Mouse (Mus musculus): Measurements from ENCODE around the gene Gbp2b. TPM values are rescaled to one million over a fixed set of nuclear protein-coding genes. Genes with fewer than 3 reads are reported as not detected.
"Not testable (repeated sequence)": the region's sequence is repeated elsewhere in the genome, so short reads cannot be mapped to it uniquely, and the experiment has no call there.

Gene Gbp2b
- not detected in 2 replicates for total RNA-seq (2017)

- no peak for ATAC-seq (replicated peaks in 1 of 2; ENCODE audit: insufficient read depth in 1 of 2, low FRiP score in 2 of 2, low TSS enrichment in 1 of 2, low read depth in 1 of 2, poor library complexity in 2 of 2, severe bottlenecking in 2 of 2)
Observed at GRCm38 (mm10) chr3:142594547-142594946, at the start of gene Gbp2b. Gene Gbp2b (plus strand): TSS chr3:142594847.

- no peak for ATAC-seq (replicated peaks in 1 of 2; ENCODE audit: insufficient read depth in 1 of 2, low FRiP score in 2 of 2, low TSS enrichment in 1 of 2, low read depth in 1 of 2, poor library complexity in 2 of 2, severe bottlenecking in 2 of 2)
Observed at GRCm38 (mm10) chr3:142546690-142547089, 48.0 kb upstream of the Gbp2b start.

GRCm38 (mm10) chr3:142550052-142550676, 44.5 kb upstream of the Gbp2b start:
- ATAC-seq (replicated peaks in 1 of 2; ENCODE audit: insufficient read depth in 1 of 2, low FRiP score in 2 of 2, low TSS enrichment in 1 of 2, low read depth in 1 of 2, poor library complexity in 2 of 2, severe bottlenecking in 2 of 2), result no peak

- no peak for ATAC-seq (replicated peaks in 1 of 2; ENCODE audit: insufficient read depth in 1 of 2, low FRiP score in 2 of 2, low TSS enrichment in 1 of 2, low read depth in 1 of 2, poor library complexity in 2 of 2, severe bottlenecking in 2 of 2)
Observed at GRCm38 (mm10) chr3:142554601-142555000, 40.0 kb upstream of the Gbp2b start.

GRCm38 (mm10) chr3:142555623-142556022, 39.0 kb upstream of the Gbp2b start:
- no peak for ATAC-seq (replicated peaks in 1 of 2; ENCODE audit: insufficient read depth in 1 of 2, low FRiP score in 2 of 2, low TSS enrichment in 1 of 2, low read depth in 1 of 2, poor library complexity in 2 of 2, severe bottlenecking in 2 of 2)

- 0 out of 4 replicates have a peak, but pooled peaks of 1 of the 2 experiments have one; percentile 24 for ATAC-seq (replicated peaks in 1 of 2; ENCODE audit: insufficient read depth in 1 of 2, low FRiP score in 2 of 2, low TSS enrichment in 1 of 2, low read depth in 1 of 2, poor library complexity in 2 of 2, severe bottlenecking in 2 of 2)
Observed at GRCm38 (mm10) chr3:142559632-142560228, 34.9 kb upstream of the Gbp2b start, which contains the start of gene Gbp3. Gene Gbp3 (plus strand): TSS chr3:142560026.

GRCm38 (mm10) chr3:142560296-142560948, 34.2 kb upstream of the Gbp2b start:
- ATAC-seq (replicated peaks in 1 of 2; ENCODE audit: insufficient read depth in 1 of 2, low FRiP score in 2 of 2, low TSS enrichment in 1 of 2, low read depth in 1 of 2, poor library complexity in 2 of 2, severe bottlenecking in 2 of 2), result peak; percentile 97 to 99

GRCm38 (mm10) chr3:142561045-142561646, 33.5 kb upstream of the Gbp2b start:
- ATAC-seq (replicated peaks in 1 of 2; ENCODE audit: insufficient read depth in 1 of 2, low FRiP score in 2 of 2, low TSS enrichment in 1 of 2, low read depth in 1 of 2, poor library complexity in 2 of 2, severe bottlenecking in 2 of 2), result no peak

- ATAC-seq (replicated peaks in 1 of 2; ENCODE audit: insufficient read depth in 1 of 2, low FRiP score in 2 of 2, low TSS enrichment in 1 of 2, low read depth in 1 of 2, poor library complexity in 2 of 2, severe bottlenecking in 2 of 2), result no peak
Observed at GRCm38 (mm10) chr3:142561666-142562065, 33.0 kb upstream of the Gbp2b start.

- not testable (repeated sequence) for ATAC-seq (replicated peaks in 1 of 2; ENCODE audit: insufficient read depth in 1 of 2, low FRiP score in 2 of 2, low TSS enrichment in 1 of 2, low read depth in 1 of 2, poor library complexity in 2 of 2, severe bottlenecking in 2 of 2)
Observed at GRCm38 (mm10) chr3:142567490-142567889, 27.2 kb upstream of the Gbp2b start.

GRCm38 (mm10) chr3:142570738-142571137, 23.9 kb upstream of the Gbp2b start:
- no peak for ATAC-seq (replicated peaks in 1 of 2; ENCODE audit: insufficient read depth in 1 of 2, low FRiP score in 2 of 2, low TSS enrichment in 1 of 2, low read depth in 1 of 2, poor library complexity in 2 of 2, severe bottlenecking in 2 of 2)

- 0 out of 4 replicates have a peak, but pooled peaks of 1 of the 2 experiments have one; percentile 27 for ATAC-seq (replicated peaks in 1 of 2; ENCODE audit: insufficient read depth in 1 of 2, low FRiP score in 2 of 2, low TSS enrichment in 1 of 2, low read depth in 1 of 2, poor library complexity in 2 of 2, severe bottlenecking in 2 of 2)
Observed at GRCm38 (mm10) chr3:142577108-142577507, 17.5 kb upstream of the Gbp2b start.

- no peak for ATAC-seq (replicated peaks in 1 of 2; ENCODE audit: insufficient read depth in 1 of 2, low FRiP score in 2 of 2, low TSS enrichment in 1 of 2, low read depth in 1 of 2, poor library complexity in 2 of 2, severe bottlenecking in 2 of 2)
Observed at GRCm38 (mm10) chr3:142578342-142578741, 16.3 kb upstream of the Gbp2b start.

GRCm38 (mm10) chr3:142583067-142583466, 11.6 kb upstream of the Gbp2b start:
- no peak for ATAC-seq (replicated peaks in 1 of 2; ENCODE audit: insufficient read depth in 1 of 2, low FRiP score in 2 of 2, low TSS enrichment in 1 of 2, low read depth in 1 of 2, poor library complexity in 2 of 2, severe bottlenecking in 2 of 2)

- ATAC-seq (replicated peaks in 1 of 2; ENCODE audit: insufficient read depth in 1 of 2, low FRiP score in 2 of 2, low TSS enrichment in 1 of 2, low read depth in 1 of 2, poor library complexity in 2 of 2, severe bottlenecking in 2 of 2), result no peak
Observed at GRCm38 (mm10) chr3:142587386-142587785, 7.3 kb upstream of the Gbp2b start.

- ATAC-seq (replicated peaks in 1 of 2; ENCODE audit: insufficient read depth in 1 of 2, low FRiP score in 2 of 2, low TSS enrichment in 1 of 2, low read depth in 1 of 2, poor library complexity in 2 of 2, severe bottlenecking in 2 of 2), result no peak
Observed at GRCm38 (mm10) chr3:142588888-142589287, 5.8 kb upstream of the Gbp2b start.

GRCm38 (mm10) chr3:142590431-142591067, 4.1 kb upstream of the Gbp2b start:
- no peak for ATAC-seq (replicated peaks in 1 of 2; ENCODE audit: insufficient read depth in 1 of 2, low FRiP score in 2 of 2, low TSS enrichment in 1 of 2, low read depth in 1 of 2, poor library complexity in 2 of 2, severe bottlenecking in 2 of 2)

GRCm38 (mm10) chr3:142597923-142598322, 3.3 kb downstream of the Gbp2b start:
- ATAC-seq (replicated peaks in 1 of 2; ENCODE audit: insufficient read depth in 1 of 2, low FRiP score in 2 of 2, low TSS enrichment in 1 of 2, low read depth in 1 of 2, poor library complexity in 2 of 2, severe bottlenecking in 2 of 2), result no peak
